Comparison of ENCODE assay signal across 9 mouse cellular contexts in the genomic region with DNA sequence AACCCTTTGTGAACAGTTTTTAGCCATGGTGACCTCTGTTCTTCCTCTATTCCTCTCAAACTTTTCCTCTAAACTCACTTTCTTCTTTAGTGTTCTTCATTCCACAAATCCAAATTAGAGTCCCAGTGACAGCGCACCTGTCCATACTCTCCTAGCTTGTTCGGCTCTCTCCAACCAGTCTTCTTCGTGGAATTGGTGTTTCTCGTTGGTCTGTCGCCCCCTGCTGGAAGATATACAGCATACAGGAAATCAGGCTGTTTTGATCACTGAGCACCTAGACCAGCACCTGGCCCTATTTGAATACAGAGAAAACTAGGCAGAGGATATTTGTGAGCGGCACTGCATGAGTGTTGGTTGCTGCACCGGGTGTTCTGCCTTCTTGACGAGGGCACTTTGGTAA. TPM values are rescaled to one million over a fixed set of nuclear protein-coding genes. Genes with fewer than 3 reads are reported as not detected.
DNase-seq lines count a peak whose midpoint lies in the region; ATAC-seq and TF ChIP-seq lines count a peak whose summit lies in the region.
"Had no signal": no experiment of that assay in that cellular context is flagged by ENCODE, and none has a peak within 500 bp of the region (broad histone marks: within the 10 kb centered on the region; RNA-seq: fewer than 3 reads in every experiment).

No protein-coding gene starts in this region.

- no peak for TF ChIP-seq EP300 in stomach, postnatal 0 days (optimal IDR thresholded peaks at IDR 0.05)

- H3K27me3 ChIP-seq in kidney, embryonic 14.5 days (ENCODE audit: control insufficient read depth, insufficient read depth, low read length): no peaks in the 10 kb centered on the region
- H3K27me3 ChIP-seq in stomach, postnatal 0 days (ENCODE audit: control insufficient read depth, insufficient read depth, low read length): no peaks in the 10 kb centered on the region

- intact Hi-C loops in heart, postnatal 36 days (cut with DNase I): loop anchor here (2.0 to 10.0 kb wide), 2 partner anchors 416 to 728 kb away; no protein-coding TSS in a partner anchor

- no peaks in the 10 kb centered on the region for H3K4me1 ChIP-seq in kidney, embryonic 14.5 days (ENCODE audit: control insufficient read depth, insufficient read depth, low read length)
- no peaks in the 10 kb centered on the region for H3K4me1 ChIP-seq in stomach, postnatal 0 days (replicated peaks; ENCODE audit: control insufficient read depth, insufficient read depth)

- H3K9me3 ChIP-seq in kidney, embryonic 14.5 days (ENCODE audit: control insufficient read depth, low read length): no peaks in the 10 kb centered on the region
- H3K9me3 ChIP-seq in stomach, postnatal 0 days (ENCODE audit: control insufficient read depth, low read length): no peaks in the 10 kb centered on the region

- no peak overlapping the region for H3K4me2 ChIP-seq in kidney, embryonic 14.5 days (replicated peaks; ENCODE audit: low read depth, low read length)
- H3K4me2 ChIP-seq in stomach, postnatal 0 days (replicated peaks; ENCODE audit: low read depth): no peak overlapping the region

- ATAC-seq in kidney, embryonic 14.5 days (ENCODE audit: low FRiP score, low TSS enrichment): no peak
- no peak for ATAC-seq in stomach, postnatal 0 days (ENCODE audit: low FRiP score, low TSS enrichment)

- WGBS in kidney, embryonic 14.5 days: 41% methylated on average over 8 of the region's 8 CpGs
- 24% methylated on average over 8 of the region's 8 CpGs for WGBS in stomach, postnatal 0 days

- no peak overlapping the region for H3K4me3 ChIP-seq in kidney, embryonic 14.5 days (ENCODE audit: low read length)
- H3K4me3 ChIP-seq in stomach, postnatal 0 days (ENCODE audit: low read depth, low read length): no peak overlapping the region

- DNase-seq in kidney, adult 18-20 months: peak; percentile 46
- DNase-seq in adipocyte (ENCODE audit: low spot score): peak; percentile 69
- peak; percentile 44 to 60 for DNase-seq in cerebellum, postnatal 36 days
- DNase-seq in heart, postnatal 36 days: peak; percentile 33 to 46
- peak; percentile 13 to 54 for DNase-seq in layer of hippocampus, postnatal 10 days (ENCODE audit: low spot score in 2 of 2)
- DNase-seq in mesoderm, embryonic 11.5 days (ENCODE audit: low read depth, low spot score): peak; percentile 42
- DNase-seq in stomach, postnatal 0 days (ENCODE audit: low spot score): peak; percentile 26

- no peak overlapping the region for H3K9ac ChIP-seq in kidney, embryonic 14.5 days (ENCODE audit: low read depth, low read length)
- no peak overlapping the region for H3K9ac ChIP-seq in stomach, postnatal 0 days (ENCODE audit: low read length)

- no peaks in the 10 kb centered on the region for H3K36me3 ChIP-seq in kidney, embryonic 14.5 days (ENCODE audit: control insufficient read depth, insufficient read depth, low read length)
- no peaks in the 10 kb centered on the region for H3K36me3 ChIP-seq in stomach, postnatal 0 days (ENCODE audit: control insufficient read depth, insufficient read depth, low read length)

- no peak overlapping the region for H3K27ac ChIP-seq in kidney, embryonic 14.5 days (ENCODE audit: low read depth, low read length)
- no peak overlapping the region for H3K27ac ChIP-seq in stomach, postnatal 0 days (replicated peaks)
- H3K27ac ChIP-seq: macrophage had no signal

- TF ChIP-seq CTCF in stomach, postnatal 0 days (IDR thresholded peaks at IDR 0.05; ENCODE audit: low read depth): peak; percentile 87

RNA-seq across cellular contexts. Expression of a gene that starts 53.3 kb away (rescaled TPM):
- 5.9 and 11.4 TPM in 2 replicates for polyA plus RNA-seq in kidney, embryonic 14.5 days (2014; fragmentation: Nextera tagmentation; extraction: Ambion mirVana)
- 10 to 100 TPM; 27.7 to 29.5 TPM for total RNA-seq in heart, postnatal 36 days (2021)
- total RNA-seq in layer of hippocampus, postnatal 10 days (2021): 10 to 100 TPM; 34.6 to 38.3 TPM
- polyA plus RNA-seq in stomach, postnatal 0 days (2015; fragmentation: Nextera tagmentation; extraction: Ambion mirVana): 9.3 and 9.7 TPM in 2 replicates
